Mouse (Mus musculus): ENCODE results near the gene Sash1. TPM values are rescaled to one million over a fixed set of nuclear protein-coding genes. Genes with fewer than 3 reads are reported as not detected.
A peak's percentile ranks its signal among the peaks of the same experiment; 100 is the strongest.

Sash1 gene
- polyA plus RNA-seq, 1 experiment from 2014 or later: 2.9 TPM

- ATAC-seq (ENCODE audit: low read depth): peak; percentile 44
- Histone ChIP-seq H3K4me3 (peak overlapping the region; percentile 41), H3K4me1 (replicated peaks) (peaks cover 68% of the 10 kb centered on the region), H3K27me3 (no peaks in the 10 kb centered on the region), H3K36me3 (no peaks in the 10 kb centered on the region), H3K9ac (no peak overlapping the region), H3K4me2 (peak overlapping the region; percentile 55), H3K27ac (replicated peaks) (peak overlapping the region; percentile 85), H3K9me3 (no peaks in the 10 kb centered on the region)
- 1% methylated on average over 4 of the region's 4 CpGs for WGBS
Observed at GRCm38 (mm10) chr10:8760598-8760997, 125.3 kb downstream of the Sash1 start.

GRCm38 (mm10) chr10:8759228-8759627 is 126.6 kb downstream of the Sash1 start:
- WGBS: 81% methylated on average over 7 of the region's 7 CpGs
- ATAC-seq (ENCODE audit: low read depth): no peak
- H3K4me1 ChIP-seq (replicated peaks): peaks cover 77% of the 10 kb centered on the region
- no peaks in the 10 kb centered on the region for H3K9me3 ChIP-seq
- no peaks in the 10 kb centered on the region for H3K27me3 ChIP-seq
- H3K4me3 ChIP-seq: peak overlapping the region; percentile 17; the same call in 1 of the 2 replicates
- no peak overlapping the region for H3K9ac ChIP-seq
- H3K4me2 ChIP-seq: peak overlapping the region; percentile 57
- H3K36me3 ChIP-seq: no peaks in the 10 kb centered on the region
- peak overlapping the region; percentile 85; the same call in 1 of the 2 replicates for H3K27ac ChIP-seq (replicated peaks)

- H3K27me3 ChIP-seq: no peaks in the 10 kb centered on the region
- H3K36me3 ChIP-seq: 0 out of 2 replicates have a peak, but pooled peaks cover 5% of the 10 kb centered on the region
- 6% methylated on average over 21 of the region's 21 CpGs for WGBS
- peak overlapping the region; percentile 85 for H3K27ac ChIP-seq (replicated peaks)
- peak overlapping the region; percentile 31 for H3K4me3 ChIP-seq
- peaks cover 79% of the 10 kb centered on the region for H3K4me1 ChIP-seq (replicated peaks)
- H3K9me3 ChIP-seq: no peaks in the 10 kb centered on the region
- ATAC-seq (ENCODE audit: low read depth): peak; percentile 24; the same call in 1 of the 2 replicates
- H3K9ac ChIP-seq: peak overlapping the region; percentile 67
- peak overlapping the region; percentile 57 for H3K4me2 ChIP-seq
Observed at GRCm38 (mm10) chr10:8757429-8757931, 128.4 kb downstream of the Sash1 start.

GRCm38 (mm10) chr10:8756604-8757354 is 129.1 kb downstream of the Sash1 start:
- no peaks in the 10 kb centered on the region for H3K9me3 ChIP-seq
- no peak for ATAC-seq (ENCODE audit: low read depth)
- no peaks in the 10 kb centered on the region for H3K27me3 ChIP-seq
- H3K4me3 ChIP-seq: peak overlapping the region; percentile 31
- peak overlapping the region; percentile 67 for H3K9ac ChIP-seq
- peaks cover 78% of the 10 kb centered on the region for H3K4me1 ChIP-seq (replicated peaks)
- H3K27ac ChIP-seq (replicated peaks): peak overlapping the region; percentile 85
- WGBS: 56% methylated on average over 11 of the region's 11 CpGs
- H3K36me3 ChIP-seq: 0 out of 2 replicates have a peak, but pooled peaks cover 7% of the 10 kb centered on the region
- H3K4me2 ChIP-seq: peak overlapping the region; percentile 57

DNA sequence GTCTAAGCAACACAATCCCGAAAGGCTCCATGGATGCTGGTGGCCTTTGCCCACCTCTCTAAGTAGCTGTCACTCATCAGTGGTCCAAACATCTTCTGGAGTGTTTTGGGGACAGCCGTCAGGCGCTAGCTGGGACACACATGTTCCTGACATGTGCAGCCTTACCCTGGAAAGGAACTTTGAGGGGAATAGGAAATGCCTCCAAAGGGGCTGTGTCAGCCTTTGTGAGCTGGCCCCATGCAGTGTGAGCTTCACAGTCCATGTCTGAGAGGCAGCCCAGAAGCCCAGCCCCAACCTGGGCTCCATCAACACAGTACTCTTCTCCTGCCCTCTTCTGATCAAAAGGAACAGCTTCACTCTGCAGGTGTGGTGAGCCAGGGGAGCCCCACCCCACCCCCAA is 132.5 kb downstream of the Sash1 start:
- H3K4me3 ChIP-seq: no peak overlapping the region
- ATAC-seq (ENCODE audit: low read depth): no peak
- H3K9me3 ChIP-seq: no peaks in the 10 kb centered on the region
- peaks cover 57% of the 10 kb centered on the region for H3K4me1 ChIP-seq (replicated peaks)
- WGBS: 95% methylated on average over 3 of the region's 3 CpGs
- H3K27ac ChIP-seq (replicated peaks): no peak overlapping the region
- peaks cover 18% of the 10 kb centered on the region for H3K36me3 ChIP-seq
- no peak overlapping the region for H3K9ac ChIP-seq
- H3K4me2 ChIP-seq: no peak overlapping the region
- no peaks in the 10 kb centered on the region for H3K27me3 ChIP-seq

- WGBS: 71% methylated on average over 7 of the region's 7 CpGs
- Histone ChIP-seq H3K4me1 (replicated peaks) (peaks cover 57% of the 10 kb centered on the region), H3K36me3 (peaks cover 18% of the 10 kb centered on the region), H3K4me3 (no peak overlapping the region), H3K27me3 (no peaks in the 10 kb centered on the region), H3K9me3 (no peaks in the 10 kb centered on the region), H3K9ac (no peak overlapping the region), H3K4me2 (no peak overlapping the region), H3K27ac (replicated peaks) (0 out of 2 replicates have a peak overlapping the region, but pooled peaks have one; percentile 23)
- no peak for ATAC-seq (ENCODE audit: low read depth)
Observed at GRCm38 (mm10) chr10:8752436-8752835, 133.4 kb downstream of the Sash1 start.

- Histone ChIP-seq H3K9me3 (no peaks in the 10 kb centered on the region), H3K4me3 (no peak overlapping the region), H3K27me3 (no peaks in the 10 kb centered on the region), H3K36me3 (peaks cover 23% of the 10 kb centered on the region), H3K27ac (replicated peaks) (no peak overlapping the region), H3K9ac (no peak overlapping the region), H3K4me2 (no peak overlapping the region), H3K4me1 (replicated peaks) (peaks cover 40% of the 10 kb centered on the region)
- peak; percentile 62; the same call in 1 of the 2 replicates for ATAC-seq (ENCODE audit: low read depth)
- 47% methylated on average over 11 of the region's 11 CpGs for WGBS
Observed at GRCm38 (mm10) chr10:8749537-8749936, 136.3 kb downstream of the Sash1 start.

- no peak overlapping the region for H3K4me3 ChIP-seq
- no peak for ATAC-seq (ENCODE audit: low read depth)
- no peak overlapping the region; the same call in 1 of the 2 replicates for H3K27ac ChIP-seq (replicated peaks)
- H3K27me3 ChIP-seq: no peaks in the 10 kb centered on the region
- no peaks in the 10 kb centered on the region for H3K9me3 ChIP-seq
- H3K4me1 ChIP-seq (replicated peaks): peaks cover 25% of the 10 kb centered on the region
- no peak overlapping the region for H3K4me2 ChIP-seq
- WGBS: 69% methylated on average over 21 of the region's 21 CpGs
- H3K9ac ChIP-seq: no peak overlapping the region
- peaks cover 22% of the 10 kb centered on the region for H3K36me3 ChIP-seq
Observed at GRCm38 (mm10) chr10:8747450-8748212, 138.2 kb downstream of the Sash1 start.

DNA sequence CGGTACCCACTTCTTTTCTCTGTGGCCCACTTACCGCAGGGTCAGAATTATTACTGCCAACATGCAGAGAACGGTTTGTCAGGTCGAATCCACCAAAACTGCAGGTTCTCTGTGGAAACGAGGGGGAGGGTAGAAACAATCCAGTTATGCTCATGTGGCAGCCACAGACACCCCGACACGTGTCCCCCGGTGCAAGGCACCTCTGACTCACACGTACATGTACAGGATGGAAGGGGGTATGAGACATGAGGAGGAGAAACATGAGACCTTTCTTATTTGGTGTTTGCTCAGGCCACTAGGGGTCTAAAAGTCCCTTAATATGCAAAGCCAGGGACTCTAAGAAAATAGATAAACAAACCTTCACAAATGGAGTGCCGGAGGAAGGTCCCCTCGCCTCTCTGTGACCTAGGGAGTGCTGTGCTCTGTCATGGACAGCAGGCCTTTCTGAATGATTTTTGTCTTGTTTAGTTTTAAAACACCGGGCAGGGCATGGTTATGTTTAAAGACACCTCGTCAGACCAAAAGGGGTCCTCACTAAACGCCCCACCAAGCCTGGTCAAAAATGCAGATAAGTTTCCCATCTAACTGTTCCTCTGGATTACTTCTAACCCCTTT is 139.7 kb downstream of the Sash1 start:
- Histone ChIP-seq H3K27me3 (no peaks in the 10 kb centered on the region), H3K36me3 (peaks cover 28% of the 10 kb centered on the region), H3K4me2 (no peak overlapping the region), H3K27ac (replicated peaks) (no peak overlapping the region), H3K9me3 (no peaks in the 10 kb centered on the region), H3K4me3 (no peak overlapping the region), H3K9ac (no peak overlapping the region), H3K4me1 (replicated peaks) (peaks cover 18% of the 10 kb centered on the region)
- no peak for ATAC-seq (ENCODE audit: low read depth)
- WGBS: 85% methylated on average over 14 of the region's 14 CpGs

- WGBS: 44% methylated on average over 2 of the region's 2 CpGs
- no peak overlapping the region for H3K4me2 ChIP-seq
- H3K4me1 ChIP-seq (replicated peaks): peaks cover 9% of the 10 kb centered on the region
- no peak overlapping the region for H3K4me3 ChIP-seq
- no peak overlapping the region for H3K27ac ChIP-seq (replicated peaks)
- peaks cover 52% of the 10 kb centered on the region for H3K36me3 ChIP-seq
- no peak overlapping the region for H3K9ac ChIP-seq
- H3K9me3 ChIP-seq: no peaks in the 10 kb centered on the region
- no peaks in the 10 kb centered on the region for H3K27me3 ChIP-seq
- no peak for ATAC-seq (ENCODE audit: low read depth)
Observed at GRCm38 (mm10) chr10:8742872-8743271, 143.0 kb downstream of the Sash1 start.

GRCm38 (mm10) chr10:8741505-8741904 is 144.4 kb downstream of the Sash1 start:
- WGBS: 88% methylated on average over 9 of the region's 9 CpGs
- no peaks in the 10 kb centered on the region for H3K9me3 ChIP-seq
- no peak for ATAC-seq (ENCODE audit: low read depth)
- H3K27ac ChIP-seq (replicated peaks): no peak overlapping the region
- no peak overlapping the region for H3K4me3 ChIP-seq
- H3K27me3 ChIP-seq: no peaks in the 10 kb centered on the region
- no peak overlapping the region for H3K9ac ChIP-seq
- H3K36me3 ChIP-seq: peaks cover 52% of the 10 kb centered on the region
- H3K4me2 ChIP-seq: no peak overlapping the region
- no peaks in the 10 kb centered on the region for H3K4me1 ChIP-seq (replicated peaks)

- H3K27ac ChIP-seq (replicated peaks): no peak overlapping the region
- H3K9ac ChIP-seq: no peak overlapping the region
- H3K4me1 ChIP-seq (replicated peaks): no peaks in the 10 kb centered on the region
- no peaks in the 10 kb centered on the region for H3K9me3 ChIP-seq
- 95% methylated on average over 5 of the region's 5 CpGs for WGBS
- H3K36me3 ChIP-seq: peaks cover 55% of the 10 kb centered on the region
- H3K27me3 ChIP-seq: no peaks in the 10 kb centered on the region
- no peak for ATAC-seq (ENCODE audit: low read depth)
- no peak overlapping the region for H3K4me2 ChIP-seq
- H3K4me3 ChIP-seq: no peak overlapping the region
Observed at GRCm38 (mm10) chr10:8740797-8741196, 145.1 kb downstream of the Sash1 start.

Data from neural tube, embryonic 13.5 days (tissue).